Mouse (Mus musculus) stomach, postnatal 0 days (tissue): ENCODE measurements at regions not wholly inside any gene's neighbourhood (a gene's known extent, or its start where the extent isn't known, plus 50 kb on each side); places are given as distances from the start of the nearest gene placed in this dataset.

Source experiments
- CTCF ChIP-seq: IDR thresholded peaks from 2 replicates; pipeline ENCODE4 v1.5.1; 2016; ENCODE audit warnings: antibody characterized with exemption, low read depth, mild to moderate bottlenecking, moderate library complexity
- EP300 ChIP-seq: optimal IDR thresholded peaks from 2 replicates; pipeline ENCODE3; 2016; ENCODE audit warnings: antibody characterized with exemption

DNA sequence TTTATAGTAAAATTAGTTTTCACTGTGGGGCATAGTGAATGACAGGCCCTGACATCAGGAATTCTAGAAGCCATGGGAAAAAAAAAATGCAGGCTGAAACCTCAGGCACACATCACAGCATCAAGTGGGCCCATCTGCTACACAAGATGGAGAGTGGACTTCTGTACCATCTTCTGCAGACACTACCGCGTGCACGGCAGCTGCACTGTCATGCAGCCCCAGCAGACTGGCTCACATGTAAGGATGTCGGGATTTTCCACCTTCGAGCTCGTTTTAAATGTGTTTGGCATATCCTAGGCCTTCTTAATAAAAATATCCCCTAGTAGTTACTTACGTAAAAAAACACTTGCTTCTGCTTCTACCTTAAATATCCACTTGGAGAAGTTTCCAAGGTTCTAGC lies 186.5 kb upstream of the Mkln1 start:
- TF ChIP-seq CTCF (no peak), EP300 (no peak)
